Mouse (Mus musculus): ENCODE measurements around the gene Rps15a.

The Rps15a gene

DNA sequence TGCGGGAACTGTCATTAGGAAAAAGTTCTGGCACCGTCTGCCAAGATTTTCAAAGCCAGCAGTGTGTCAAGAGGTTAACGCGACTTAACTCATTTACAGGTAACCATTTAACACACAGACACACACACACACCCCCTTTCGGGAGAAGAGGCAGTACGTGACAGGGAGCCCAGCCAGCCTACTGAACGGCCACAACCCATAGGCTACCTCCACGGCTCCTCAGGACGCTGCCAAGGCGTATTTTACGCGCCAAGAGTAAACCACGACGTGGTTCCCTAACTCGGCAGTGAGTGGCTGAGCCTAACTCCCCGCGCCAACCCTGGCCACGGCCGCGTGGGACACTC lies 483 bp downstream of the Rps15a start:
- DNase-seq (ENCODE audit: low read depth) = no peak

DNA sequence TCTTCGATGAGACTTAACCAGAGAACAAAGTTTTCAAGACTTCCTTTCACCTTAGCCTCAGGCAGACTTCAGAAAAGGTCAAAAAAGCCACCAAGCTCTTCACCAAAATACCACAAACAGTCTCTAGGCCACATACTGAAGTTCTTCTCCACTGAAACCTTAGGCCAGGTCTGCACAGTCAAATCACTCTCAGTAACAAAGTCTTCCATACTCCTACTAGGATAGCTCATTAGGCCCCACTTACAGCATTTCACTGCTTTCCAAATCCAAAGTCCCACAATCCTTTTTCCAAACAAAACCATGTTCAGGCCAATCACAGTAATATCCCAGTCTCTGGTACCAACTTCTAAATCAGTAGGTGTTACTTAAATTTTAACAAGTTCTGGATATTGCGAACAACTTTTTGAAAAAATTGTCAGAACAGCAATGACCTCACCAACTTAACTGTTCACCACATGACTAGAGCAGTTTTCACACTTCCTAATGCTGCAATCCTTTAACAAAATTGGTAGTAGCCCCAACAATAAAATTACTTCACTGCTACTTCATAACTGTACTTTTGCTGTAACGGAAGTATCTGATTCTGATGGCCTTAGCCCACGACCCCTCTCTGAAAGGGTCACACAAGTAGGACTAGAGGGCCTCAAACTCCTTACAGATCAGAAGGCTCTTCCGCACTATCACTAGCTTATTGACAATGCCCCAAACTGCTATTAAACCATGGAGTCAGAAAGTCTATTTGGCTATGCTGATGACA lies 2.3 kb downstream of the Rps15a start:
- DNase-seq (ENCODE audit: low read depth) = no peak

DNA sequence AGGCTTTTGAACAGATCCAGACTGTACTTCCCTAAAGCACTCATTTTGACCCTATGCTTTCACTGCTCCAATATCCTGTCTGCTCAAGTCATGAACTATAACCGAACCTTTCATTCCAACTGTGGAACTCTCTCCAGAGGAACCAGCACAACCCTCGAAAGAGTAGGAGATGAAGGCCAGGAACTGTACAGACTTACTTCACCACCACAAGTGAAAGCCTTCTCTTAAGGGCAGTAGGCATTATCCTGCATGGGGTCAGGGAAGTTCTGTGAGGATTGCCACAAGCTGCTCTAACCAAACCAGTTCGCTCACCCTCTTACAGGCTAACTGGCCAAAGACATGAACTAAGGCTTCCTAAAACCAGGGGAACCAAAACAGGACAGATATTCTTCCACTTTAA lies 4.9 kb downstream of the Rps15a start:
- no peak for DNase-seq (ENCODE audit: low read depth)

DNA sequence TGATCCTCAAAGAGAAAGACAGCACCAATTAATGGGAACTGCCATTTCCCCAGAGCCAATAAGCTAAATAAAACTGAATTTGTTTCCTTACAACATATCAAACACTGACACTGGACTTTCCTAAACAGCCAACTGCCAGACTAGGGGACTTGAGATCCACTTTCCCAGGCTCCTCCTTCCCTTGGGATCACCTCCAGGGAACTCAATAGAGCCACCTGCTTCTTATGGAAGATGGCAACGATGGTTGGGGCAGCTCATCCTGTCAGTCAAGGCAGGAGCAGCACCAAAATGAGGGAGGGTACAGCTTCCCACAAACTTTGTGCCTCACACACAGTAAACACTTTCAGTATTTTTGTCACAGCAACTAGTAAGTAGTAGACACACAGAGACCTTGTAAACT lies 8.3 kb downstream of the Rps15a start:
- DNase-seq (ENCODE audit: low read depth) = no peak

DNA sequence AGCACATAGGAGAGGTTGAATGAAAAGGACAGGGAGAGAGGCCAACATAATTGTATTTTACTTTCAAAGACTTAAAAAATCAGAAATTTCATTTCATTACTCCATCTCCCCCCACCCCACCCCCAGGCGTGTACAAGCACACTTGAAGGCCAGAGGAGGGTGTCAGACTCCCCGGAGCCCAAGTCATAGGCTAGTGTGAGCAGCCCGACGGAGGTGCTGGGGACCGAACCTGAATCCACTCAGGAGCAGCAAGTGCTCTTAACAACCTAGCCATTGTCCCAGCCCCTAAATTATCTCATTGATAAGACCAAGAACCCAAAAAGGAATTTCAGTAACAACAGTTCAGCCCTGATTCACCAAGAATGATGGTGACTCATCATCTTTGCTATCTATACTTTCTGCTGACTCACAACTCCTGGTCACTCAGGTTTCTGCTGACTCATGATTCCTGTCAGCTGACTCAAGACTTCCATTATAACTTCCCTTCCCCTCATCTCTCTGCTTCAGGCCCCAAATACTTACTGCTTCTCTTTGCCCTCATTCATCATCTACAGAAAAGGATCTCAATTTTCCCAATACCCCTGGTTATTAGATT lies 11.4 kb downstream of the Rps15a start:
- peak; percentile 64 for DNase-seq (ENCODE audit: low read depth)

DNA sequence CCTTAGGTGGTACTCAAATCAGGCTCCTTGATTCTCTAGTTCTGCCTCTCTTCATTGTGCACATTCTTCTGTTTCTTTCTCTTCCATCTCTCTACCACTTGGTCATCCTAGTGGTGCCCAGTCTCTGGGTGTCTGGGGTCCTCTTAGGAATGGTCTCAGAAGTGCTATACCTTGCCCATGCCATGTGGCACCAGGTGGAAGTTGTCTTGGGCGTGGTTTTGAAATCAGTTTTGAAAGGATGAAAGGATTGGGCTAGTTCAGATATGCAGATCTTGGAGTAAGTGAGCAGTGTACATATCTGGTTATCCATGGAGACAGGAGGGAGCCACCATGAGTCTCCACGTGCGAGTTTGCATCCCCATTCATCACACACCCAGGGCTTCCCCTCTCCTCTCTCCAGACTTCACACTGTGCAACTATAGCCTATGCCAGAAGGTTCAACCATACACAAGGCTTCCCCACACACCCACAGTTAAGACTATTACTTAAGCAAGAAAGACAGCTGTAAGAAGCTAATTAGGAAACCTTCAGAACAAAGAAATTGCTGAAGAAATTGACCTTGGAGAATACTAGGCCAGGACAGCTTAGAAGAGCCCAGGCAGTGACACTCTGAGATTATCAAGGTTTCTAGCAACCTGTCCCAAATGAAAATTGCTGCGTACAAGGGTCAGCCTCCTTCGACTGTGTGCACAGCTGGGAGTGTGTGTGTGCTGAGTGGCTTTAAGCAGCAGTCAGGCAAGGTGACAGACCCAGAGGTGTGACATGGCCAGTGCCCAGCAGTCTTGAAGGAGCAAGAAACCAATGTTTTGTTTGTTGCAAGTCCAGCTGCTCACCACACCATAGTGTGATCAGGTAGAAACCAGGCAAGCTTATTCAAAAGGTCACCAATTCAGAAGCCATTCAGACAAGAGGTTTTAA lies 12.3 kb downstream of the Rps15a start:
- no peak for DNase-seq (ENCODE audit: low read depth)

DNA sequence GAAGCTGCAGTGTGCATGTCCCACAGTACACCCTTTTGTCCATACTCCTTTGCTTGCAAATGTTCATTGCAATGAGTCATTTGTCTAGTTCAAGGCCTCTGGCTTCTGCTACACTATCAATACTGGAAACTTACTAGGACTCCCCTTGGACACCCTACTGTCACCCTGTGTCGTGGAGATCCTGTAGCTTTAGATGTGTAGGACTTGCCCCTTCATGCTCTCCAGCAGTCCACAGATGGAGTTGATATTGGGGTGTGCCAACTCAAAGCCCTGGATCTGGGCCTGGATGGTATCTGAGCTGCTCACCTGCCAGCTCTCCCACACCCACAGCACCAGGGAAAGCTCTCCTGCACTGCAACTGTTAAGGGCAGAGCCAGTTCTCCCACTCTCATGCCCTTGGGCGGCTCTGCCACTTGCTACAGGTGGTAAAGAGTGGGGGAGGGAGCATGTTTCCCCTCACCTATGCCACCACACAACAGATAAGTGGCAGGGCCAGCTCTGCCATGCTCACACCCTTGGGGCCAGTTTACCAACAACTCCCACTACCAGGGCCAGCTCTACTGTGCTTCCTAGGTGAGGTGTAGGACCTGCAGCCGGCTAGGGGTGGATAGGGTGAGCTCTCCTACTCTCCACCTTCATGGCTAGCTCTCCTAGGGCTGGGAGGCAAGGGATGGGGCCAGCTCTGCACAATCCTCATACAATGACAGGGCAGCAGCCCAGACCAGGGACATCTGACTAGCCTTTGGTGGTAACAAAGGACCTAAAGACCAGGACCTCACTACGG lies 13.1 kb downstream of the Rps15a start:
- DNase-seq (ENCODE audit: low read depth) = no peak

DNA sequence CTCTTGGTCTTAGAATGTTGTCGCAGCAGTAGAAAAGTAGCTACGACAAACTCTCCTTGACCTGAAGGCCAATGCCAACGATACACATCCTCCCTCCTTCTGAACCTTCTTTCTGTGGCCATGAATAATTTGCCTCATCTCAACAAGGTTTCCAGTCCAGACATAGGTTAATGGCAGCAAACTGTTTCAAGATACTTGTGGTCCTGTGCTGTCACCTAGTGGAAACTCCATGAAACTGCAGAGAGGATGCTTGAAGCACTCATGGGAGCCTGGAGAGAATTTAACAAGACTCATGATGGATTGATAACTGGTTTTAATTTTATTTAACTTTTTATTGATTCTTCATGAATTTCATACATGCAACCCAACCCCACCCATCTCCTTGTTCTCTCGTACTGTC lies 13.8 kb downstream of the Rps15a start:
- peak; percentile 63 for DNase-seq (ENCODE audit: low read depth)

DNA sequence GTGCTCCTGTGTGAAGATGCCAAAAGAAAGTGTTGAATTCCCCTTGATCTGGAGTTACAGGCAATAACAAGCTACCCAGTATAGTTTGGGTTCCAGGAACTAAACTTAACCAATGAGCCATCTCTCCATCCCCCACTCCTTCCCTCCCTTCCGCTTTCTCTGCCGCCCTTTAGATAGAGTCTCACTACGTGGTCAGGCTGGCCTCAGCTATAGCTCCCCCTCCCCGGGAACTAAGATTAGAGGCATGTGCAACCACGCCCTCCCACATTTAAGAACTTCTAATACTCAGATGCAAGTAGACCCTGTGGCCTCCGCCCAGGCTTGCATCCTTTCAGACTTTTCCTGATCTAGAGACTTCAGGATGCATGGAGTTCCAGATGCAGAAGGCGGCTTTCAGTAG lies 18.4 kb downstream of the Rps15a start:
- no peak for DNase-seq (ENCODE audit: low read depth)

DNA sequence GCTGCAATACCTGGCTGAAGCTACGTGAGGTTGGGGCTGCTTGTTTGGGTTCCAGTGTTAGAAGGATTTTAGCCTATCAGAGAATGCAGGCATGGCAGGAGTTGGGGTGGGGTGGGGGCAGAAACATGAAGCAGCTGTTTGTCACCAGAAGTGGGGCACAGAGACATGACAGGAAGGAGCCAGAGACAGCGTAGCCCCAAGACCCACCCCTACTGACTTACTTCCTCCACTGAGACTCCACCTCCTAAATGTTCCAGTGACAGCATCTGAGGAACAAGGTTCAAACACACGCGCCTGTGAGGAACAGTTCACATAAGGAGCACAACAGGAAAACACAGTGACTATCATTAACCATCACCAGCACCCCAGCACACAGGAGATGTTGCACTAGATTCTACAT lies 36.0 kb downstream of the Rps15a start:
- no peak for DNase-seq (ENCODE audit: low read depth)

DNA sequence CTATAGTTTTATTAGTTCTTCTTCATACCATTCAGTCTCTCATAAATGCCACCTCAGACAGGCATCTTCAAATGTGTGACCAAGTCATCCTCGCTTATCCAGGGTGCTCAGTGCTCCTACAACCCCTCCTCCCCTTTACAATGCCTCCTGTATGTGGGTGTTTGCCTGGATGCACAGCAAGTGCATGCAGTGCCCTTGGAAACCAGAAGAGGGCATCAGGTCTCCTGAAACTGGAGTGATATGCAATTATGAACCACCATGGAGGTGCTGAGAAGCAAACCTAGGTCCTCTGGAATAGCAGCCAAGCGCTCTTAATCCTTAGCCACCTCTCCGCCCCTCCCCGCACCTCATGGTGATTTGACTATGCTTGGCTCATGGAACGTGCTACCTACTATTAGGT lies 36.9 kb downstream of the Rps15a start:
- DNase-seq (ENCODE audit: low read depth) = no peak

DNA sequence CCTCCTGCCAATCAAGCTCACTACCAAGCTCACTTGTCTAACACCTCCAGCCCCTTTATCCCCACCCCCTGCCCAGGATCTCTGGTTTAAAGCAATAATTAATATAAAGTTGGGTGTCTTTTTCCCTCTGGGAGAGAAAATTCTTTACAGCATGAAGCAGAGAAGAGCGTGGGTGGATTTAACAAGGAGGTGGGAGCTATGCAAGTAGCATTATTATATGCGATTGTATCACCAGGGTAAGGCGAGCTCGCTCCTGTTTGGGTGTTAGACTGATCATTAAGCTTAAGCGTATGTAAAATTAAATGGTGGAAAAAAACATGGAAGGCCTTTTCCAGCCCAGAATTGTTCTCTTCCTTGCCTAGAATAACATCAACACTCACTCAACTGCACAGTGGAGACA lies 48.7 kb downstream of the Rps15a start:
- no peak for DNase-seq (ENCODE audit: low read depth)

DNA sequence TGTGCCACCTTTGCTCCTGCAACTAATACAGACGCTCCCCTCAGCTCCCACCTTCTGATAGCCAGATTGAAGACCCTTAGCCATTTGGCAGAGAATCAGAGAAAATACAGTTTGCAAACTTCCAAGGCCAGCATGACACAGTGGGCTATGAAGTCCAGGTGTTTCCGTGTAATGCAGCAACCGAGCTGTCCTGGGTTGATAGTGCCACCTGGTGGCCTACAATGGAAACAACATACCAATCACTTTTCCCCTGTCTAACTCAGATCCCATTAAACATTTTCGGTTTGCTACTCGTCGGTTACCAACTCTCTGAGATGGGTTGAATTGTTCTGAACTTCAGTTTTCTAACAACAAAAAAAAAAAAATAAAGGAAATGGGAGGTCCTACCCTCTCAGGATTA lies 59.7 kb downstream of the Rps15a start:
- DNase-seq (ENCODE audit: low read depth) = no peak
